Mouse (Mus musculus) small intestine, adult 2 months (tissue): ENCODE results near the gene Espnl. TPM values are rescaled to one million over a fixed set of nuclear protein-coding genes. Genes with fewer than 3 reads are reported as not detected.

Source experiments
- H3K27ac ChIP-seq: fragments of 200-500 bp; 2 replicates; pipeline ENCODE4 v1.5.1; 2012; ENCODE audit warnings: low read depth, low read length, control low read depth, inconsistent platforms; ENCODE audit not compliant: insufficient read depth
- H3K27me3 ChIP-seq: fragments of 200-500 bp; 2 replicates; pipeline ENCODE4 v1.6.1; 2012; ENCODE audit warnings: mild to moderate bottlenecking, moderate library complexity, low read length, inconsistent platforms; ENCODE audit not compliant: control insufficient read depth, insufficient read depth
- H3K36me3 ChIP-seq: fragments of 200-500 bp; 2 replicates; pipeline ENCODE4 v1.6.1; 2012; ENCODE audit warnings: mild to moderate bottlenecking, low read length, control low read depth, inconsistent platforms; ENCODE audit not compliant: control insufficient read depth, insufficient read depth
- H3K4me1 ChIP-seq: fragments of 200-500 bp; 2 replicates; pipeline ENCODE4 v1.6.1; 2012; ENCODE audit warnings: low read length, inconsistent platforms, mixed read lengths; ENCODE audit not compliant: control insufficient read depth, insufficient read depth, insufficient read length
- H3K4me3 ChIP-seq: fragments of 200-500 bp; 2 replicates; pipeline ENCODE4 v1.5.1; 2012; ENCODE audit warnings: low read depth, mild to moderate bottlenecking, control low read depth, inconsistent platforms, low read length, moderate library complexity
- CTCF ChIP-seq: fragments of 200-500 bp; IDR thresholded peaks from 2 replicates; pipeline ENCODE4 v1.5.1; 2012; ENCODE audit warnings: low read depth, mild to moderate bottlenecking, control low read depth, inconsistent platforms, low read length, moderate library complexity, mixed read lengths; ENCODE audit not compliant: insufficient replicate concordance, insufficient read length; ENCODE audit errors: extremely low read depth
- POLR2A ChIP-seq: fragments of 200-500 bp; IDR thresholded peaks from 2 replicates; pipeline ENCODE4 v1.6.1; 2012; ENCODE audit warnings: low read depth, mild to moderate bottlenecking, control low read depth, inconsistent platforms, low read length, moderate library complexity
- WGBS: fragments of 180-500 bp; shearing (Covaris S2); methylation state at CpG from one replicate; pipeline ENCODE4 v1.1.7; 2018; 5-methylcytosine and 5-hydroxymethylcytosine counted together
- polyA plus RNA-seq: library from polyadenylated mRNA; depleted of rRNA; stranded (reverse); fragments of >200 nt; gene quantifications from 2 replicates; pipeline ENCODE4 v1.2.3, GENCODE M21; 2012; rRNA removed

The Espnl gene
- polyA plus RNA-seq, 1 experiment: 0.10 TPM

DNA sequence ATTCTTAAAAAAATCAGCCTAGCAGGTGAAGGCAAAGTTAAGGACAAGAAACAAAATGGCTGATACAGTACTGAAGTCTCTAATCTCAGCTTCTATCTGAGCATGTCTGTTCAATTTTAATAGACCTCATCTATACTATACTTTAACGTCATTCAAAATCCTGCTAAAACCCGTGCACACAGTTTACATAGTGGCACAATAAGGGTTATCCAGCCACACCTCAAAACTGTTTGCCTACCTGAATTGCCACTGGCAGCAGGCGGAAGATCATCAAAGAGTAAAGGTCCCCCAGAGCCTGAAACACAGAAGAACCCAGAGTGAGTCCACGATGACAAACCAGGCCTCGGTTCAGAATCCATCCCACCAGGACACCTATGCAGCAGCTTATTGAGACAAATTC lies 68.5 kb downstream of the Espnl start:
- H3K27me3 ChIP-seq: no peaks in the 10 kb centered on the region
- TF ChIP-seq POLR2A: no peak
- no peak for TF ChIP-seq CTCF
- H3K36me3 ChIP-seq: peaks cover 39% of the 10 kb centered on the region
- 33% methylated on average over 5 of the region's 5 CpGs for WGBS
- H3K4me3 ChIP-seq: no peak overlapping the region
- no peak overlapping the region for H3K27ac ChIP-seq
- H3K4me1 ChIP-seq: no peaks in the 10 kb centered on the region

DNA sequence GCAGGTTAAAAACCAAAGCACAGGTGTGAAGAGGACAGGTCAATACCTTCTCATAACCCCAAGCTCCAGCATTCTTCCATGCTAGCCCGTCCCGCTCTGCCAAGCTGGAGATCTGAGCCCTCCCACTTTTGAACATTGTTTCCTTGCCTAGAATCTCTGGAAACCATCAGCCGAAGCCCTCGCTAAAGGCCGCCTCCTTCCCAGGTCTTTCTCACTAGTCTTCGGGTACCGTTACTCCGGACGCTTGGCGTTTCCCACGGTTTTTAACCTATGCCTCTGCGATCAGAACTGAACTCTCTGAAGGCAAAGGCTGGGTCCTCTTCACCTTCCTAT lies 76.0 kb downstream of the Espnl start:
- no peak for TF ChIP-seq POLR2A
- TF ChIP-seq CTCF: no peak
- peak overlapping the region; percentile 45; the same call in 1 of the 2 replicates for H3K27ac ChIP-seq
- H3K4me3 ChIP-seq: peak overlapping the region; percentile 97
- peaks cover 8% of the 10 kb centered on the region for H3K36me3 ChIP-seq
- WGBS: under 1% methylated on average over 12 of the region's 12 CpGs
- no peaks in the 10 kb centered on the region for H3K27me3 ChIP-seq
- peaks cover 7% of the 10 kb centered on the region; the same call in 1 of the 2 replicates for H3K4me1 ChIP-seq

Other genes with a start within 250 kb of the Espnl start
- not detected in 2 replicates for gene Rbm44, start 177.0 kb upstream of the Espnl start, polyA plus RNA-seq
- gene Ramp1, start 142.3 kb upstream of the Espnl start, polyA plus RNA-seq: 12.1 and 23.5 TPM in 2 replicates
- 12.4 and 19.5 TPM in 2 replicates for gene Ube2f, start 71.8 kb upstream of the Espnl start, polyA plus RNA-seq
- gene Scly, start 23.7 kb upstream of the Espnl start, polyA plus RNA-seq: 20.9 and 30.2 TPM in 2 replicates
- 1.2 and 1.5 TPM in 2 replicates for gene Klhl30, start 28.9 kb downstream of the Espnl start, polyA plus RNA-seq
- 3.7 and 7.3 TPM in 2 replicates for gene Erfe, start 44.4 kb downstream of the Espnl start, polyA plus RNA-seq
- gene Ilkap, start 76.7 kb downstream of the Espnl start, polyA plus RNA-seq: 17.9 and 34.6 TPM in 2 replicates
- 78.8 and 113 TPM in 2 replicates for gene Hes6, start 92.0 kb downstream of the Espnl start, polyA plus RNA-seq
- 4.1 and 5.2 TPM in 2 replicates for gene Per2, start 137.2 kb downstream of the Espnl start, polyA plus RNA-seq
- 2.0 and 3.7 TPM in 2 replicates for gene Traf3ip1, start 172.6 kb downstream of the Espnl start, polyA plus RNA-seq
- gene Asb1, start 218.5 kb downstream of the Espnl start, polyA plus RNA-seq: 2.1 and 2.3 TPM in 2 replicates